Mouse (Mus musculus) CD4-positive helper T cell, adult 2 months (primary cell): ENCODE results near the gene 4933407L21Rik.
A peak's percentile ranks its signal among the peaks of the same experiment; 100 is the strongest.
"Not testable (repeated sequence)": the region's sequence is repeated elsewhere in the genome, so short reads cannot be mapped to it uniquely, and the experiment has no call there.

ENCODE experiments used
- DNase-seq: peaks from one replicate; pipeline ENCODE4 v3.0.0-alpha.2; 2012; ENCODE audit warnings: low read depth, missing footprints, low spot score

Gene 4933407L21Rik

GRCm38 (mm10) chr1:85959129-85959888, 31.0 kb downstream of the 4933407L21Rik start:
- DNase-seq, result peak; percentile 53

DNA sequence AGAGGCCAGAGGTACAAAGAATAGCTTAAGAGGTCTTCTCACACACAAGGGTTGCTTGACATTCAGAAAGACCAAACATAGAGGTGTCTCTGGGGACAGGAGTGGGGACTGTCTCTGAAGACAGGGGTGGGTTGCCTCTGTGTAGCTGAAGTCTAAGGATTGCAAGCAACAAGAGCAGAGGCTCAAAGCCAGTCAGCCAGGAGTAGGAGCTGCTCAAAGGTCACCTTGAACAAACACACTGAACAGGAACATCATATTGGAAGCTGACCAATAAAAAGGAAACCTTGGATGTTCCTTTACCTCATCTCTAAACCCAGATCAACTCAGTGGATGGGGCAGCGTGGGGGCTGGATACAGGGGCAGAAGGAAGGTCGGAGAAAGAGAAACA, 31.6 kb downstream of the 4933407L21Rik start:
- DNase-seq, result no peak

GRCm38 (mm10) chr1:85960873-85961272, 32.6 kb downstream of the 4933407L21Rik start, which contains the start of gene Gpr55:
Gpr55 (minus strand) TSS chr1:85961007.
- peak; percentile 60 for DNase-seq

- DNase-seq, result peak; percentile 44
Measured at GRCm38 (mm10) chr1:85962081-85962480, 33.8 kb downstream of the 4933407L21Rik start.

GRCm38 (mm10) chr1:85965856-85966255, 37.6 kb downstream of the 4933407L21Rik start:
- DNase-seq, result no peak

GRCm38 (mm10) chr1:85969081-85969480, 40.8 kb downstream of the 4933407L21Rik start:
- no peak for DNase-seq

DNA sequence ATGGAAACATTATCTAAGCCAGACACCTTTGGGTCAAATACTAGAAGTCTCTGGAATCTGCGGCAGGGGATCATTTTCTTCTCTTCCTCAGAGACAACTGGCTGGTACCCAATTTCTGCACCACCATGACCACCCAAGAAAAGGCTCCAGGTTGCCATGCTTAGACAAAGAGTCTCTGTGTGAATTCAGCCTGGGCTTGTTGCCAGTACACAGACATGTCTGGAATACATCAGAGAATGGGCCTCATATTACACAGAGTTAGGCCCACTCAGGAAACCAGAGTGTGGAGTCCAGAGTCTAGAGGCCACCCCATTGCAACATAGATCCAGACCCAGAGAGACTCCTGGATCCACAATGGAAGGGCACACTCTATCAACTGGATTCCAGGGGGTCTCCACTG, 41.2 kb downstream of the 4933407L21Rik start:
- DNase-seq, result no peak

DNA sequence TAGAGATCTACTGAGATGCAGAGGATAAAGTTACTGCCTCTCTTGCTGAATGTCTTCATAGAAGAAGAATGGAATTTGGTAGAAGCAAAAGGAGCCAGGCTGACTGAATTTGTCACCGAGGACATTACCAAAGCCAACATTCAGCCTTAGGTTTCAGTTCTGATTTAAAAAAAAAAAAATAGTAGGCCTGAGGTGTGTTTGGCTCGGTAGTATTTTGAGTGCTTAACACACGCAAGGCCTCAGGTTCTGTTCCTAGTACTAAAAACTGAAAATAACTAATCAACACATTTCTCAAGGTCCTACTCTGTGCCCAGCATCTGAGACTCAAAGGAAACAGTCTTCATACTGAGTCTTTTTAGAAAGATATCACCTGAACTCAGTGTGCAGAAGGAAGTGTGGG, 42.8 kb downstream of the 4933407L21Rik start:
- no peak for DNase-seq

DNA sequence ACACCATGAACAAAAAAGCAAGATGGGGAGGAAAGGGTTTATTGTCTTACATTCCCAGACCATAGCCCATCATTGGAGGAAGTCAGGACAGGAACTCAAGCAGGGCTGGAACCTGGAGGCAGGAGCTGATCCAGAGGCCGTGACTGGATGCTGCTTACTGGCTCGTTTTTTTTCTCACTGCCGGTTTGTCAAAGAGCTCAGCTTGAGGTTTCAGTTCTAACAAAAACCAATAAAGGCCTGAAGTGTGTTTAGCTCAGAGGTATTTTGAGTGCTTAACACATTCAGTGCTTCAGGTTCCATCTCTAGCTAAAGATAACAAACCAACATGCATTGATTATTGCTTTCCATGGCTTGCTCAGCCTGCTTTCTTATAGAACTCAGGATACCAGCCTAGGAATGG, 44.1 kb downstream of the 4933407L21Rik start:
- DNase-seq, result no peak

GRCm38 (mm10) chr1:85973468-85973877, 45.2 kb downstream of the 4933407L21Rik start:
- DNase-seq, result no peak

GRCm38 (mm10) chr1:85977709-85978108, 49.4 kb downstream of the 4933407L21Rik start:
- DNase-seq, result no peak

DNA sequence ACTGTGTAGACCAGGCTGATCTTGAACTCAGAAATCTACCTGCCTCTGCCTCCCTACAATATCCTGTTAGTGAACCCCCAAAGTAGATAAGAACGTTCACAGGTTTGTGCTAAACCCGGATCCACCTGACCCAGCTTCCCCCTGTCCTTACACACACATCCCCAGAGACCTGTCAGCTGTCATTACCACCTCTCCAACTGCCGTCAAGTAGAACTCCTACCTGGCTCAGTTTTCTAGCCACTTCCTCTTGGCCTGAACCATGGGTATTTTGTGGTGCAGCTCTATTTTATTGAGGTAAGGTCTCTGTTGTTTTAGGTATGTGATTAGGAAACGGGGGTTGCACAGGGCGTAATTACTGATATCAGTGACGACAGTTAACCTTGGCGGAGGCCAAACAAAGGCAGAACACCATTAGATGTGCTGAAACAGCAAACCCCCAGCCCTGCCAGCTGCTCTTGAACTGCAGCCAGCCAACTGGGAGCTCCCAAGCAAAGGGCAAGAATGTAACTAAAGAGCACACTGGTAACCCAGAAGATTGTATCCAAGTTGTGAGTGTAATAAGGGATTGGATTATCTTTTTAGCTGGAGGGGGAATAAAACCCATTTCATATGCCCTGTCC, 53.6 kb downstream of the 4933407L21Rik start:
- no peak for DNase-seq

DNA sequence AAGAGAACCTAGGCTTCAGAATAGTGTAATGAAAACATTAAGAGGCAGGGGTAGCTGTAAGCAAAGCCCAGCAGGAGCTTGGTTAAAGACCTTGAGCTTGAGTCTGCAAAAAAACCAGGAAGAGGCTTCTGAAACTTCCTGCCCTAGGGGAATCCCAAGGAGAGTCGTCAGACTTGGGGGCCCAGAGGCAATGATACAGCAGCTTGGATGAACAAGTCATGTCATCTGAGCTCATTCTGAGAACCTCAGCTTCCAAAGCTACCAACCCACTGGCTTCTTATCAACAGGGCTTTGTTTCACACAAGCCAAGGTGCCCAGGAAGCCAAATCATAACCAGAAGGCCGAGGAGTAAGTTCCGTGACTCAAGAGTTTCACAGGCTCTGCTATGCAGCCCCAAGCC, 57.5 kb downstream of the 4933407L21Rik start:
- peak; percentile 42 for DNase-seq

DNA sequence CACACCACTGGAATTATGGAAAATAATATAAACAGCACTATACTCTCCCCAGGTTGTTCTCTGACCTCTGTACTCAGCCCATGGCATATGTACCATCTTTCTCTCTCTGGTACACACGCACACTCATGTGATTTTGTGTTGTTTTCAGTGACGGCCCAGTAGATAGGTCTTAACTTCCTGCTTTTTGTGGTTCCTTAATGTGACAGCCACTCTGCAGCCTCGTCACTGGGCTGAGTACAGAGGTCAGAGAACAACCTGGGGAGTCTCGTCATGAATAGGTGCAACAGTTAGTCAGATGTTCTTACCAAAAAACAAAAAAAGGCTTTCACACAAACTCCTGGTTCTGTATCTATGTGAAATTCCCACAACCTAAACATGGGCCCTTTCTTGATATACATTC, 60.1 kb downstream of the 4933407L21Rik start:
- no peak for DNase-seq

- not testable (repeated sequence) for DNase-seq
Measured at GRCm38 (mm10) chr1:85988882-85989281, 60.6 kb downstream of the 4933407L21Rik start.
